Mouse (Mus musculus) spleen, adult 12 weeks (tissue): ENCODE data around the gene Stx4a.
A peak's percentile ranks its signal among the peaks of the same experiment; 100 is the strongest.
"Not testable (repeated sequence)": the region's sequence is repeated elsewhere in the genome, so short reads cannot be mapped to it uniquely, and the experiment has no call there.

Source experiments
- DNase-seq: peaks from one replicate; pipeline ENCODE4 v3.0.0; 2022; ENCODE audit warnings: low spot score

The Stx4a gene

GRCm38 (mm10) chr7:127869149-127869810 is 45.2 kb downstream of the Stx4a start:
- no peak for DNase-seq

DNA sequence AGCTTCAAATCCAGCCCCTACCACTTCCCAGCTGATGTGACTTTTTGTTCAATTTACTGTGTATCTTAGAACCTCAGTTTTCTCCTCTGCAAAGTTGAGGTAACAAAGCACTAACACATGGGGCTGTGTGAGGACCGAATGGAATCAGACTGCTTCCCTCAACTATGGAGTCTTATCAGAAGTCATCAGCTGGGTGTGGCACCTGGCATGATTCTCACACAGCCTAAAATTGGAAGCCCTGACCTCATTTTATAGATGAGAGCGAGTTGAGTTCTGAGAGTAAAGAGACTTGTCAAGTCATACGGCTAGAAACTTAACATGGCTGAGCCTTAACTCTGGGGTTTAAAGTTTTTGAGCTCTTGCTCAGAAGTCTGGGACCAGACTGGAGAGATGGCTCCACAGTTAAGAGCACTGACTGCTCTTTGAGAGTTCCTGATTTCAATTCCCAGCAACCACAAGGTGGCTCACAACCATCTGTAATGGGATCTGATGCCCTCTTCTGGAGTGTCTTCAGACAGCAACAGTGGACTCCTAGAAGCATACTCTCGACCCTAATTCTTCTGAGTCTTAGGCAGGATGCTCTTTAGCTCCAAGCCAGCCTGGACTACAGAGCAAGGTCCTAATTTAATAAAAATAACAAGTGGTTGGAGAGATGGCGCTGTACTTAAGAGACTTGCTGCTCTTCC is 46.2 kb downstream of the Stx4a start:
- DNase-seq: no peak

DNA sequence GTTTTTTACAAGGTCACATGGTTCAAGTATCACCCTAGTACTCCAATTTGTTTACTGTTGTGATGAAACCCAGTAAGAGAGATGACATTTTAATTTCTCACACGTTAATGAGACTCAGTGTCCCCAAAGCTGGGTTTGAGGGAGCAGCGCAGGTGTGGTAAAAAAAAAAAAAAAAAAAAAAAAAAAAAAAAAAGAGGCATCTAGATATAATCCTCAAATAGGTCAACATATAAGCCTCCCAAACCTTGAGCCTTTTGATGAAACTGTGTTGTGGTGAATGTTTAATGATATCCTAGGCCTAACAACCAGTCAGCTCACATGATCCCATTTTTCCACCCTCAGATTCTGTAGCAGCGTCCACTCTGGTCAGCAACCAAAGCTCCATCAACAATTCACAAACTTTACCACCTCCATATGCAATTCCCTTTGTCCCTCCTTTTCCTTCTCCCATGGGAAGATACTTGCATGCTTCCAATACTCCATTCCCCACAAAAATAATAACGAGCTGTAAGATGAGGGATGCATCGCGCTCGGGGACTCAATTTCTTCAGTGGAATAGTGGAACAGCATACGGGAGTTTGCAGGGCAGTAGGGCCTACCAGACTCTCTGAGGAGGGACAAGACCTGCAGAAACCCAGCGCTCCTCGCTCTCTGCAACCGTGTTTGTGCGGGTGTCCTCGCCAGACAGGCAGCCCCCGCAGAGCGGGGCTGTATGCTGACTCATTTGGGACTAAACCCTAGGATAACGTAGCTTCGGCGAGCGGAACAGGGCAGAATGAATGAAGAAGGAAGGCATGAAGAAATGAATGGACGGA is 50.9 kb downstream of the Stx4a start:
- no peak for DNase-seq

GRCm38 (mm10) chr7:127875627-127876001 is 51.5 kb downstream of the Stx4a start:
- DNase-seq: peak; percentile 82

DNA sequence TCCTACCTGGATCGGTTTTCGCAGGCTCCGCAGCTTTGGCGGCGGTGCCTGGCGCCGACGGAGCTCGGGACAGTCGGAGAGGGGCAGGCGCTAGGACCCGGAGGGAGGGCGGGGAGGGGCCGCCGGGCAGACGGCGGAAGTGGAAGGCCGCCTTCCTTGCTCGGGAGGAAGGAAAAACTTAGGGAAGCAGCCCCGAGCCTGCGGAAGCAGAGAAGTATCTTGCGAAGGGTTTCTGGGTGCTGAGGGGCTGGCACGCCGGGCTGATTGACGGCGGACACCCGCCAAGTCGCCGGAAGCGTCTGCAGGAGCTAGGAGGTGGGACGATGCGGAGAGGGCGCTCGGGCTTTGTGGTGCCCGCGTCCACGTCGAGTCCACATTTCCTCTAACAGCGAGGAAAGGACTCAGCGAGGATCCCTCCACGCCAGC is 52.0 kb downstream of the Stx4a start, which contains the start of gene Zfp646:
Zfp646 (plus strand) TSS at position 181 of the 426 bp plus-strand sequence.
- DNase-seq: peak; percentile 81

GRCm38 (mm10) chr7:127876467-127877348 is 52.6 kb downstream of the Stx4a start, which contains the start of gene Zfp668:
Zfp668 (minus strand) TSS chr7:127876828.
- peak; percentile 84 for DNase-seq

DNA sequence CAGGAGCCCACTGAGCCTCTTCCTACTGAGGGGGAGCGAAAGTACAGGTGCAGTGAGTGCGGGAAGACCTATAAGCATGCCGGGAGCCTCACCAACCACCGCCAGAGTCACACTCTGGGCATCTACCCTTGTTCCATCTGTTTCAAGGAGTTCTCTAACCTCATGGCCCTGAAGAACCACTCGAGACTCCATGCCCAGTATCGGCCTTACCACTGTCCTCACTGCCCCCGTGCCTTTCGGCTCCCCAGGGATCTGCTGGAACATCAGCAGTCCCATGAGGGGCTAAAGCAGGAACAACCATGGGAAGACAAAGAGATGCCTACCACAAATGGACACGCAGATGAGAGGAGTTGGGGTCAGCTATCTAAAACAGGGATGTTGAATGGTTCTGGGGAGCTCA is 55.2 kb downstream of the Stx4a start:
- DNase-seq: no peak

GRCm38 (mm10) chr7:127880431-127880830 is 56.3 kb downstream of the Stx4a start:
- no peak for DNase-seq

DNA sequence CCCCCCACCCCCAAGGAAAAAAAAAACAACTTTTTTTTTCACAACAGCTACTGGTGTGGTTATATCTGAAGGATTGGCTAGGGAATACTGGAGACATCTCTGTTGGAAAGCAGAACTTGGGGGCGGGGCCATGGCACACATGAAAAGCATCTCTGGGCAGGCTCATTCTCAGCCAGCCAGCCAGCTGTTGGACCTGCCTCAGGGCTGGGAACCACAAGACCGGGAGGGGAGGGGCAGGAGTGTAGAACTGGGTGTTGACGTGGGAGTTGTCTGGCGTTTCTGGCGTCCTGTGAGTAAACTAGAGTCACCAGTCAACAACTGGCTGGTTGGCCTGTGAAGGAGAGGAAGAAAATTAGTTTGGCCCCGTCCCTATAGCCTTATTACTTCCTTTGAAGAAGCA is 61.9 kb downstream of the Stx4a start:
- DNase-seq: no peak

DNA sequence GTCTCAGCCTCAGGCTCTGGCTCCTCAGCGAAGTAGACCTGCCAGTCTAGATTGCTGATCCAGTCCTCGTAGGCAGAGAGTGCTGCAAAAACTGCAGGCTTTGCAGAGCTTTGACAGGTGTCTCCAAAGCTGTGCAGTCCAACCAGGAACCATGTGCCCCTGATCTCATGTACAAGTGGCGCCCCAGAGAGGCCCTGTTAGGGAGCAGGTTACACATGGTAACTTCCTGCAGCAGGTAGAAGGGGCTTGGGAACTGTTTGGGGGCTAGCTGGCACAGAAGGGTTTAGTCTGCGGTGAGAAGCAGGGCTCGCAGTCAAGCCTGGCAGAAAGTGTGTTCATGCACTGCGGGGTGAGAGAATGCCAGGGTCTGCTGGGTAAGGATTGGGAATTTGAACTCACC is 62.5 kb downstream of the Stx4a start:
- DNase-seq: no peak

GRCm38 (mm10) chr7:127887191-127887590 is 63.1 kb downstream of the Stx4a start:
- DNase-seq: no peak

GRCm38 (mm10) chr7:127887781-127888180 is 63.7 kb downstream of the Stx4a start:
- no peak for DNase-seq

DNA sequence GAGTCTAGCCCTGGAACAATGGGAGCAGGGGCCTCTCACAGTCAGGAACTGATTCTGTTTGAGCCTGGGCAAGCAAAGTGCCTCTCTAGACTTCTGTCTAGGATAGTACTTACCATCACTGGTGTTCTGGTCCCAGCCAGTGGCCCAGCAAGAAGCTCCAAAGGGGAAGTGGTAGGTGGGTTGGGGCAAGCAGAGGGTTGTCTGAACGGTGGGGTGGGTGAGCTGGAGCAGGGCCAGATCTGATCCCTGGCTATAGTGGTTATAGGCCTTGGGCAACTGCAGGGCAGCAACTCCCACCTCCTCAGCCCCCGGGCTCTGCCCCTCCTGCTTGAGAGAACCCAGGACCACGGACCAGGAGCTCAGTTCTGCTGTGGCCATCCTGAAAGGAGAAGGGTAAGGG is 64.7 kb downstream of the Stx4a start:
- no peak for DNase-seq

DNA sequence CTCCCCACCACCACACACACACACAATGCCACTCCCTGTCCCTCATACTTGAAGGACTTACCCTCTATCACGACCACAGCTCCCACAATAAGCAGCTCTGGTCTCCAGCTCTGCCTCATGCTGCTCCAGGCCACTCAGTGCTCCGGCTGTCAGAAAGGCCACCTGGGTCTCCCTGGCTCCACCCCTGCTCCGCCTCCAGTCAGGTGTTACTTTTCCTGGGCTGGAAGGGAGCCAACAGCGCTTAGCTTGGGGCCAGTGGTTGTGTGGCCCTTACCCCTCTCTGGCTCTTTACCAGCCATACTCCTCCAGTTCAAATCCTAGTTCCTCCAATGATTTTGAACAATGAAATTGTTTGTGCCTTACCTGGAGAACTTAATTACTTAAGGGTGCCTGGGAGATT is 66.7 kb downstream of the Stx4a start, which contains the start of gene Prss53:
Prss53 (minus strand) TSS at position 173 of the 400 bp plus-strand sequence.
- no peak for DNase-seq

DNA sequence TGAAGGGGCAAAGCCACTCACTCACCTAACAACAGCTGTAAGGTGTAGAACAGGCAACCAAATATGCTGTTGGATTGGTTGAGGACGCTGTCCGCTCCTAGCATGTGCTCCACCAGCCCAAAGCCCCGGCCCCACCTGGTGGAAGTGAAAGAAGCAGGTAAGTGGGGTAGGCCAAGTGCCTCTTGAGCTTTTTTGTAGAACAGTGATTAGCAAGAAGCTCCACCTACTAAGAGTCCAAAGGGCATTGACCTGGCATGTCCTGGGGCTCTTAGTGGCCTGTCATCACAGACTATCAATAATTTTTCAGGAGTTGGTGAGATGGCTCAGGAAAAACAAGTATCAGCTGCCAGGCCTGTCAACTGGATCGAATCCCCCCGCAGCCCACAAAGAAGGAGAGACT is 70.4 kb downstream of the Stx4a start:
- no peak for DNase-seq

DNA sequence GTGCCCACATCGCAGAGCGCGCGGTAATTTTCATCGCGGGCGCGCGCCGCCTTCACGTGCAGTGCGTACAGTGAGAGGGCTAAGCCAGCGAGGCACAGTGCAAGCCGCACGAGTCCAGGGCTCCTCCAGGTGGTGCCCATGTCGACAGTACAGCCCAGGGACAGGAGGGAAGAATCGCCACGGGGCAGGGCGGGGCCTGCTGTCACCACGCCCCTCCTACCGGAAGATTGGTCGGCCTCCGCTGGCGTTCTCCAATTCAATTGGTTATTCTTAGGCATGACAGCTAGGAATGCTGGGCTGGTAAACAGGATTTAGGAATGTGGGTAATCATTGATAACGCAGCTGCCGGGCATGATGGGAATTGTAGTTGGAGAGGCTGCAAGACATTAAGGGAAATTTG is 71.3 kb downstream of the Stx4a start, which contains the start of the genes Gm21974 and Vkorc1:
Gm21974 (minus strand) TSS at position 13 of the 400 bp plus-strand sequence.
Vkorc1 (minus strand) TSS at position 176 of the 400 bp plus-strand sequence.
- DNase-seq: peak; percentile 85

DNA sequence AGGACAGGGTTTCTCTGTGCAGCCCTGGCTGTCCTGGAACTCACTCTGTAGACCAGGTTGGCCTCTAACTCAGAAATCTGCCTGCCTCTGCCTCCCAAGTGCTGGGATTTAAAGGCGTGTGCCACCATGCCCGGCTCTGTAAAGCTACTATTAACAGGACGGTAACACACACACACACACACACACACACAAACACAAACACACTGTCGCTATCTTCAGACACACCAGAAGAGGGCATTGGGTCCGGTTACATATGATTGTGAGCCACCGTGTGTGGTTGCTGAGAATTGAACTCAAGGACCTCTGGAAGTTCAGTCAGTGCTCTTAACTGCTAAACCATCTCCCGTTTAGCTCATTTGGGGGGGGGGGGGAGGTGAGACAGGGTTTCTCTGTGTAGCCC is 71.8 kb downstream of the Stx4a start:
- DNase-seq: not testable (repeated sequence)

DNA sequence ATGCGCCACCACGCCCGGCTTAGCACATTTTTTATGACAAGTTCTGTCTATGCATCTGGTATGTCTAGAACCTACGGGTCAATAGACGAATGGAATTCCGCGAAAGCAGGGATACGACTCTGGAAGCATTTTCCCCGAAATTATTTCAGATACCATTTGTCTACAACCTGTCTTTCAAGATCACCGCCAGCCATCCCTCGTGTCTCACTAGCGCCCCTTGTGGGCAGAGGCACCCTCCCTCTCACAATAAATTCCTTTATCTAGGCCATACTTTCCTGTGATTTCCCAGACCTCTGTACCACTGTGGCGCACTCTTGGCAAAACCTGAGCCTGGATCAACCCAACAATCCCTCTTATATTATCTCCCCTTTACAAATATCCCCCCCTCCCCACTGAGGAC is 72.3 kb downstream of the Stx4a start:
- DNase-seq: peak; percentile 69

DNA sequence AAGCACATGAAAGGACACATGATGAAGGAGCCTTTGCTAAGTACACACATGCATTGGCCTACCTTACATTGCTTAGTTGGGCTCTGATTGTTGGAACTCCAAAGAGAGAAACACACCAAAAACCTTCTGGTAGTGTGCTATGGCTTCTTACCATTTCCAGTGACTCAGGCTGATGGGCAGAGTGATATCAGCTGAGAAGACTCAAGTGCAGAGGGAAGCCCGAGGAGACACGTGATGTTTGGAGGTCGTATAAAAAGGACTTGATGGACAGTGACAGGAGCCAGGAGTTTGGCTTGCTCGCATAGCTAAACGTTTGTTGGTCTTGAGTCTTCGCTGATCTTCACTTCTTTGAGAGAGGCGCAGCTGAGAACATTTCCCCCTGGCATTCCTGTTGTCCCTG is 73.4 kb downstream of the Stx4a start:
- no peak for DNase-seq

DNA sequence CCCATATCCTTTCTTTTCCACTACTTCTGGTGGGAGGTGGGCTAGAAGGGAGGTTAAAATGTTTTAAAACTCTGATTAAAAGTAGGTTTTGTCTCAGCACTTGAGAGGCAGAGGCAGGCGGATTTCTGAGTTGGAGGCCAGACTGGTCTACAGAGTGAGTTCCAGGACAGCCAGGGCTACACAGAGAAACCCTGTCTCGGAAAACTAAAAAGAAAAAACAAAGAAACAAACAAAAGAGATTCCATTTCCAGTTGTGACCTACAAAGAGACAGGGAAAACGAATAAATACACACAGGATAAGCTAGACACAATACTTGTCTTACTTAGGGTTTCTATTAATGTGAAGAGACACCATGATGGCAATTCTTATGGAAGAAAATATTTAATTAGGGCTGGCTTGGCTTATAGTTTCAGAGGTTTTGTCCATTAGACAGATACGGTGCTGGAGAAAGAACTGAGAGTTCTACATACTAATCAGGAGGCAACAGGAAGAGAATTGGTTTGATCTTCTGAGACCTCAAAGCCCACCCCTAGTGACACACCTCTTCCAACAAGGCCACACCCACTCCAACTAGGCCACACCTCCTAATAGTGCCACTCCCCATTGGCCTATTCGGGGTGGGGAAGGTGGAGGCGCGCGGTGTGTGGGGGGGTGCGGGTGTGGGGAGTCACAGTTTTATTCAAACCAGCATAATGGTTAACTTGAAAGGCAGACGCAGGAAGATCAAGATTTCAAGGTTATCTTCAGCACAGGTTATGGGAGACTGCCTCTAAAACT is 74.3 kb downstream of the Stx4a start:
- DNase-seq: no peak
